Mouse (Mus musculus) liver, postnatal 0 days (tissue): ENCODE measurements around the gene Pgm2. TPM values are rescaled to one million over a fixed set of nuclear protein-coding genes. Genes with fewer than 3 reads are reported as not detected.
A peak's percentile ranks its signal among the peaks of the same experiment; 100 is the strongest.

Source experiments
- ATAC-seq: fragments of 200-750 bp; cut with Nextera tagmentation; 2 replicates; pipeline ENCODE4 v1.8.0; 2017; ENCODE audit warnings: mild to moderate bottlenecking, moderate library complexity
- DNase-seq: peaks from one replicate; pipeline ENCODE4 v3.0.0-alpha.2; 2016
- H3K27ac ChIP-seq: fragments of 300-500 bp; sonication (generic); 2 replicates; pipeline ENCODE4 v1.5.1; 2014; ENCODE audit warnings: antibody characterized with exemption, moderate library complexity, mild to moderate bottlenecking, low read depth
- H3K27me3 ChIP-seq: fragments of 300-500 bp; sonication (generic); 2 replicates; pipeline ENCODE4 v1.6.1; 2014; ENCODE audit warnings: low read length, control low read depth, mixed read lengths; ENCODE audit not compliant: insufficient read depth
- H3K36me3 ChIP-seq: fragments of 300-500 bp; sonication (generic); replicated peaks from 2 replicates; pipeline ENCODE4 v1.6.1; 2014; ENCODE audit warnings: mild to moderate bottlenecking, control low read depth, low read length, moderate library complexity, mixed read lengths; ENCODE audit not compliant: insufficient read depth
- H3K4me1 ChIP-seq: fragments of 300-500 bp; sonication (generic); 2 replicates; pipeline ENCODE4 v1.6.1; 2014; ENCODE audit warnings: antibody characterized with exemption, mild to moderate bottlenecking, control low read depth; ENCODE audit not compliant: insufficient read depth
- H3K4me2 ChIP-seq: fragments of 300-500 bp; sonication (generic); 2 replicates; pipeline ENCODE4 v1.6.1; 2014; ENCODE audit warnings: low read depth, mild to moderate bottlenecking, low read length, moderate library complexity, mixed read lengths
- H3K4me3 ChIP-seq: fragments of 300-500 bp; sonication (generic); 2 replicates; pipeline ENCODE4 v1.5.1; 2014; ENCODE audit warnings: low read depth, low read length
- H3K9ac ChIP-seq: fragments of 300-500 bp; sonication (generic); replicated peaks from 2 replicates; pipeline ENCODE4 v1.6.1; 2014; ENCODE audit warnings: mild to moderate bottlenecking, moderate library complexity
- H3K9me3 ChIP-seq: fragments of 300-500 bp; sonication (generic); 2 replicates; pipeline ENCODE4 v1.6.1; 2016; ENCODE audit warnings: mild to moderate bottlenecking, control low read depth, low read length, mixed read lengths
- CTCF ChIP-seq: sonication (generic); IDR thresholded peaks from 2 replicates; pipeline ENCODE4 v1.5.1; 2016; ENCODE audit warnings: antibody characterized with exemption, low read depth
- EP300 ChIP-seq: IDR thresholded peaks from 2 replicates; pipeline ENCODE4 v1.6.1; 2016; ENCODE audit warnings: antibody characterized with exemption, low read depth, mild to moderate bottlenecking
- WGBS: fragments of 180-500 bp; shearing (Covaris S2); extraction: QIAGEN DNeasy Blood & Tissue Kit; methylation state at CpG from one replicate; pipeline ENCODE4 v1.1.7; 2014; ENCODE audit not compliant: insufficient replicate concordance; 5-methylcytosine and 5-hydroxymethylcytosine counted together
- polyA plus RNA-seq: library from polyadenylated mRNA; unstranded; fragments of >200 nt; fragmentation: Nextera tagmentation; extraction: Ambion mirVana; gene quantifications from 2 replicates; pipeline ENCODE4 v1.2.1, GENCODE M21; 2015

Pgm2 gene
- polyA plus RNA-seq, 1 experiment from 2014 or later = 11.9 TPM

GRCm38 (mm10) chr5:64146384-64147005 is 53.7 kb downstream of the Pgm2 start:
- TF ChIP-seq EP300 (no peak), CTCF (no peak)
- 74% methylated on average over 10 of the region's 10 CpGs for WGBS
- H3K27ac ChIP-seq = no peak overlapping the region
- no peak overlapping the region for H3K4me3 ChIP-seq
- DNase-seq (no peak), ATAC-seq (no peak)
- no peak overlapping the region for H3K9ac ChIP-seq
- H3K9me3 ChIP-seq = no peaks in the 10 kb centered on the region
- H3K27me3 ChIP-seq = no peaks in the 10 kb centered on the region
- H3K4me1 ChIP-seq = peaks cover 11% of the 10 kb centered on the region
- no peak overlapping the region for H3K4me2 ChIP-seq
- H3K36me3 ChIP-seq = no peaks in the 10 kb centered on the region

- H3K4me2 ChIP-seq = peak overlapping the region; percentile 67
- H3K9me3 ChIP-seq = no peaks in the 10 kb centered on the region
- H3K4me3 ChIP-seq = peak overlapping the region; percentile 32
- TF ChIP-seq EP300 (0 out of 2 replicates have a peak, but pooled peaks have one; percentile 43), CTCF (no peak)
- H3K36me3 ChIP-seq = no peaks in the 10 kb centered on the region
- H3K4me1 ChIP-seq = peaks cover 11% of the 10 kb centered on the region
- peak; percentile 79 for DNase-seq
- peak overlapping the region; percentile 5; the same call in 1 of the 2 replicates for H3K9ac ChIP-seq
- no peak overlapping the region for H3K27ac ChIP-seq
- WGBS = 8% methylated on average over 17 of the region's 17 CpGs
- peak; percentile 92 for ATAC-seq
- no peaks in the 10 kb centered on the region for H3K27me3 ChIP-seq
Observed at GRCm38 (mm10) chr5:64149184-64150127, 56.7 kb downstream of the Pgm2 start.

- 79% methylated on average over 1 of the region's 1 CpGs for WGBS
Observed at GRCm38 (mm10) chr5:64153319-64153718, 60.6 kb downstream of the Pgm2 start.

GRCm38 (mm10) chr5:64155861-64156550 is 63.3 kb downstream of the Pgm2 start, which contains the start of gene Tbc1d1:
Tbc1d1 (plus strand) TSS chr5:64156305.
- Histone ChIP-seq H3K27me3 (peaks cover 14% of the 10 kb centered on the region; the same call in 1 of the 2 replicates), H3K36me3 (no peaks in the 10 kb centered on the region), H3K4me2 (peak within 1 kb of the TSS; percentile 65), H3K4me1 (peaks cover 24% of the 10 kb centered on the region), H3K4me3 (peak within 1 kb of the TSS; percentile 17; the same call in 1 of the 2 replicates), H3K9ac (0 out of 2 replicates have a peak within 1 kb of the TSS, but pooled peaks have one; percentile 1), H3K27ac (peak within 1 kb of the TSS; percentile 9), H3K9me3 (no peaks in the 10 kb centered on the region)
- TF ChIP-seq CTCF (no peak), EP300 (no peak; the same call in 1 of the 2 replicates)
- peak; percentile 72 for DNase-seq
- 23% methylated on average over 11 of the region's 11 CpGs for WGBS
- peak; percentile 46 for ATAC-seq

More at GRCm38 (mm10) chr5:64153319-64153718, 60.6 kb downstream of the Pgm2 start:
- H3K4me3 ChIP-seq = no peak overlapping the region
- no peak for TF ChIP-seq CTCF
- no peak for TF ChIP-seq EP300
- H3K4me2 ChIP-seq = no peak overlapping the region
- ATAC-seq = no peak
- no peaks in the 10 kb centered on the region for H3K9me3 ChIP-seq
- H3K27ac ChIP-seq = no peak overlapping the region
- H3K27me3 ChIP-seq = peaks cover 3% of the 10 kb centered on the region; the same call in 1 of the 2 replicates
- peaks cover 20% of the 10 kb centered on the region for H3K4me1 ChIP-seq
- DNase-seq = no peak
- no peaks in the 10 kb centered on the region for H3K36me3 ChIP-seq
- H3K9ac ChIP-seq = no peak overlapping the region

GRCm38 (mm10) chr5:64156579-64156978 is 63.8 kb downstream of the Pgm2 start:
- H3K27ac ChIP-seq = peak overlapping the region; percentile 9
- DNase-seq (no peak), ATAC-seq (no peak)
- H3K9me3 ChIP-seq = no peaks in the 10 kb centered on the region
- H3K27me3 ChIP-seq = peaks cover 14% of the 10 kb centered on the region; the same call in 1 of the 2 replicates
- TF ChIP-seq CTCF (no peak), EP300 (no peak)
- peak overlapping the region; percentile 17; the same call in 1 of the 2 replicates for H3K4me3 ChIP-seq
- H3K9ac ChIP-seq = 0 out of 2 replicates have a peak overlapping the region, but pooled peaks have one; percentile 1
- H3K36me3 ChIP-seq = no peaks in the 10 kb centered on the region
- H3K4me1 ChIP-seq = peaks cover 29% of the 10 kb centered on the region
- 27% methylated on average over 4 of the region's 4 CpGs for WGBS
- H3K4me2 ChIP-seq = peak overlapping the region; percentile 65
